Mouse (Mus musculus) stomach, embryonic 15.5 days (tissue): ENCODE measurements around the gene Fbrsl1. TPM values are rescaled to one million over a fixed set of nuclear protein-coding genes. Genes with fewer than 3 reads are reported as not detected.
A peak's percentile ranks its signal among the peaks of the same experiment; 100 is the strongest.

ENCODE experiments used
- ATAC-seq: fragments of 200-750 bp; cut with Nextera tagmentation; 2 replicates; pipeline ENCODE4 v1.8.0; 2017; ENCODE audit warnings: low read depth, moderate number of reproducible peaks, moderate TSS enrichment; ENCODE audit not compliant: insufficient read depth, low FRiP score
- H3K27ac ChIP-seq: fragments of 300-500 bp; sonication (generic); 2 replicates; pipeline ENCODE4 v1.5.1; 2015; ENCODE audit warnings: mild to moderate bottlenecking, inconsistent platforms
- H3K27me3 ChIP-seq: fragments of 300-500 bp; sonication (generic); replicated peaks from 2 replicates; pipeline ENCODE4 v1.6.1; 2015; ENCODE audit warnings: inconsistent platforms
- H3K36me3 ChIP-seq: fragments of 300-500 bp; sonication (generic); 2 replicates; pipeline ENCODE4 v1.6.1; 2015; ENCODE audit warnings: inconsistent platforms
- H3K4me1 ChIP-seq: fragments of 300-500 bp; sonication (generic); 2 replicates; pipeline ENCODE4 v1.6.1; 2015; ENCODE audit warnings: inconsistent platforms
- H3K4me2 ChIP-seq: fragments of 300-500 bp; sonication (generic); 2 replicates; pipeline ENCODE4 v1.6.1; 2015; ENCODE audit warnings: mild to moderate bottlenecking, inconsistent platforms
- H3K4me3 ChIP-seq: fragments of 300-500 bp; sonication (generic); replicated peaks from 2 replicates; pipeline ENCODE4 v1.5.1; 2015; ENCODE audit warnings: inconsistent platforms
- H3K9ac ChIP-seq: fragments of 300-500 bp; sonication (generic); 2 replicates; pipeline ENCODE4 v1.6.1; 2015; ENCODE audit warnings: inconsistent platforms
- H3K9me3 ChIP-seq: fragments of 300-500 bp; sonication (generic); 2 replicates; pipeline ENCODE4 v1.6.1; 2016; ENCODE audit warnings: inconsistent platforms
- WGBS: fragments of 180-500 bp; shearing (Covaris S2); methylation state at CpG from one replicate; pipeline ENCODE4 v1.1.7; 2015; 5-methylcytosine and 5-hydroxymethylcytosine counted together
- polyA plus RNA-seq: library from polyadenylated mRNA; unstranded; fragments of >200 nt; fragmentation: Nextera tagmentation; extraction: Ambion mirVana; gene quantifications from 2 replicates; pipeline ENCODE4 v1.2.1, GENCODE M21; 2015

Fbrsl1 gene
- polyA plus RNA-seq = 11.1 and 12.0 TPM in 2 replicates

- Histone ChIP-seq H3K4me3 (peak within 1 kb of the TSS; percentile 96), H3K4me1 (peaks cover 14% of the 10 kb centered on the region), H3K27ac (peak within 1 kb of the TSS; percentile 73), H3K4me2 (peak within 1 kb of the TSS; percentile 93), H3K9ac (peak within 1 kb of the TSS; percentile 95), H3K36me3 (no peaks in the 10 kb centered on the region), H3K27me3 (no peaks in the 10 kb centered on the region), H3K9me3 (no peaks in the 10 kb centered on the region)
- peak; percentile 96 for ATAC-seq
- under 1% methylated on average over 46 of the region's 46 CpGs for WGBS
Measured at GRCm38 (mm10) chr5:110448436-110449134, at the start of gene Fbrsl1. Fbrsl1 (minus strand) TSS chr5:110448503.

DNA sequence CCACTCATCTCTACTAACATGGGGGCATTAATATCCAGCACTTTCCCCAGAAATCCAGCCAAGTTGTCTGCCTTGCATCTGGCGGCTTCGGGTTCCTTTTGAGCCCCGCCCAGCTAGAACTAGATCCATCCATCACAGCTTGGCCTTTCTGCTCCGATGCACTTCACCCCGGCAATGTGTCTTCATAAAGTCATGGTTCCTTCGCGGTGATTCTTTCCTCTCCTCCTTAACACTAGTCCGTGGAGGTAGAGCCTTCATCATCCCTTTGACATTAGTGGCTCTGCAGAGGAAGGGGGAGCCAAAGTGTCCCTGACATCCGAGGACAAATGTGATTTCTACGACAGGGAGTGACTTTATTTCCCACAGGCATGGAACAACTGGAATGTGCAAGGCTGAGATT is 49.8 kb upstream of the Fbrsl1 start:
- H3K27ac ChIP-seq = no peak overlapping the region
- H3K4me2 ChIP-seq = no peak overlapping the region
- H3K4me3 ChIP-seq = no peak overlapping the region
- H3K4me1 ChIP-seq = no peaks in the 10 kb centered on the region
- WGBS = 31% methylated on average over 10 of the region's 10 CpGs
- no peak for ATAC-seq
- no peaks in the 10 kb centered on the region for H3K36me3 ChIP-seq
- H3K27me3 ChIP-seq = no peaks in the 10 kb centered on the region
- H3K9ac ChIP-seq = no peak overlapping the region
- no peaks in the 10 kb centered on the region for H3K9me3 ChIP-seq

DNA sequence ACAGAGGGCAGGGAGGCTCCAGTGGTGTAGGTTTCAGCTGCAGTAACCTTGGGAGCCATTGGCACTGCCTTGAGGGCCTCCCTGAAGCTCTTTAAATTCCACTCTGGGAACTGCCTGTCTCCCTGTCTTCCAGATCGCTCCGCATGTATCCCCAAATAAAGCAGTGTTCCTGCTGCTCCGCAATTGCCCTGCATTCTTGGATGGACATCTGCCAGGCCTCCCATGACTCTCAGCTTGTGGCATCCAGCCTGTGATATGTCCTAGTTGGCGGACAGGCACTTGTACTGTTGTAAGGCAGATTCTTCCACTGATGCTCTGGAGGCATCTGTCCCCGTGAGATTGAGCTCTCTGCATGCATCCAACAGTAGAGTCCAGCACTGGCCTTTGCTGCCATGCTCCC is 49.3 kb upstream of the Fbrsl1 start:
- ATAC-seq = no peak
- Histone ChIP-seq H3K36me3 (no peaks in the 10 kb centered on the region), H3K4me3 (no peak overlapping the region), H3K4me2 (no peak overlapping the region), H3K27me3 (no peaks in the 10 kb centered on the region), H3K4me1 (no peaks in the 10 kb centered on the region), H3K27ac (no peak overlapping the region), H3K9ac (no peak overlapping the region), H3K9me3 (no peaks in the 10 kb centered on the region)
- 73% methylated on average over 5 of the region's 5 CpGs for WGBS

- Histone ChIP-seq H3K9me3 (no peaks in the 10 kb centered on the region), H3K9ac (no peak overlapping the region), H3K27me3 (no peaks in the 10 kb centered on the region), H3K27ac (no peak overlapping the region), H3K4me2 (no peak overlapping the region), H3K4me3 (no peak overlapping the region), H3K36me3 (no peaks in the 10 kb centered on the region), H3K4me1 (no peaks in the 10 kb centered on the region)
- ATAC-seq = no peak
- 93% methylated on average over 6 of the region's 6 CpGs for WGBS
Measured at GRCm38 (mm10) chr5:110495051-110495450, 46.7 kb upstream of the Fbrsl1 start.

- ATAC-seq = no peak
- Histone ChIP-seq H3K4me2 (no peak overlapping the region), H3K4me1 (no peaks in the 10 kb centered on the region), H3K9ac (no peak overlapping the region), H3K27ac (no peak overlapping the region), H3K4me3 (no peak overlapping the region), H3K27me3 (no peaks in the 10 kb centered on the region), H3K36me3 (no peaks in the 10 kb centered on the region), H3K9me3 (no peaks in the 10 kb centered on the region)
- WGBS = 66% methylated on average over 4 of the region's 4 CpGs
Measured at GRCm38 (mm10) chr5:110494396-110494795, 46.1 kb upstream of the Fbrsl1 start.

DNA sequence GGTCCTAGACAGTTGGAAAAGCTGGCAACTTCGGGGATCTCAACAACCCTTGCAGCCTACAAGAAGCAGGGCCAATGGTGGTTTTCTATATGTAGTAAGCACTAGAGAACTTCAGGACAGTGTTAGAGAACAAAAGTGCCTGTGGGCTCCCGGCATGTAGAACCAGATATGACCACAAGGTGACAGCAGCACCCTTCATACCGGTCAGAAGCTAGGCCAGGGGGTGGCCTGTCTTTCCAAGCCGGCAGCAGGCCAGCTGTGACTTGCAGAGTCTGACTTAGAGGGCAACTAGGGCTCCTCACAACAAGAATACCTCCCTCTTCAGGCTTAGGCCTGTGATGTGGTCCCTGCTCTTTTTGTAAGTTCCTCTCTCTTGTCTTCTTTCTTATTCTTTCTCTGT is 45.5 kb upstream of the Fbrsl1 start:
- Histone ChIP-seq H3K9ac (no peak overlapping the region), H3K27ac (no peak overlapping the region), H3K36me3 (no peaks in the 10 kb centered on the region), H3K4me3 (no peak overlapping the region), H3K27me3 (no peaks in the 10 kb centered on the region), H3K4me2 (no peak overlapping the region), H3K9me3 (no peaks in the 10 kb centered on the region), H3K4me1 (no peaks in the 10 kb centered on the region)
- ATAC-seq = peak; percentile 36; the same call in 1 of the 2 replicates
- 1% methylated on average over 4 of the region's 4 CpGs for WGBS

DNA sequence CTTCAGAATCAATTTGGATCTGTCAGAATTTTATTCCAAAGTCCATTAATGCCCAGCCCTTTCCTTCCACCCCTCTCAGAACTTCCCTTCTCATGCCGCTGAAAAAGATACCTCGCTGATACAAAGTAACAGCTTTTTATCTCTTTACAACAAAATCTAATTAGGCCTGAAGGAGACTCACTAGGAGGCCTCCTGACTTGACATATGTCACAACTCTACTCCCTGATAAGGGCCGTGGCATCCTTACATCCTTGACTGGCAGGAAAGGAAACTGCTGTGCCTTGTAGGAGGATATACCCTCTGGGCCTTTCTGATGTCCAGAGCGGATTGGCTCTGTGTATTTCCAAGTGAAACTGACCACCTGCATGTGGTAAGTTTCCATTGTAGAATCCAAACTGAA is 41.3 kb upstream of the Fbrsl1 start:
- WGBS = 44% methylated on average over 4 of the region's 4 CpGs
- Histone ChIP-seq H3K27me3 (no peaks in the 10 kb centered on the region), H3K36me3 (no peaks in the 10 kb centered on the region), H3K27ac (no peak overlapping the region), H3K9ac (no peak overlapping the region), H3K4me1 (no peaks in the 10 kb centered on the region), H3K9me3 (no peaks in the 10 kb centered on the region), H3K4me3 (no peak overlapping the region), H3K4me2 (no peak overlapping the region)
- ATAC-seq = no peak

DNA sequence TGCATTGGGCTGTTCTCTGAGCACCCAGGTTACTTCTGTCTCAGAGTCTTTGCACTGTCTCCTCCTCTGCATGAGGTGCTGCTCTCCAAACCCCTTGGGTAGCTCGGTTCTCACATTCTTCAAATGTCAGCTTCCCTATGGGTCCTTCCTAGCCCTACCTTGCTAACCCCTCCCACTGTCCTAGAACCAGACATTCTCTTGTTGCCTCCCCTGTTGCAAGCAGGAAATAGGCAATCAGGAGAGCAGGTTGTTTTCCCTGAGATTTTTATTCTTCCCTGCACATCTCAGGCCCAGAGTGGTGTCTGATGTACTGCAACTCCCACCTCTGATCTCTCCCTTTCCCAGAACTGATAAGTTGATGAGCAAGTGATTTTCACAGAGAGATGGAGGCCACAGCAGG is 39.6 kb upstream of the Fbrsl1 start:
- Histone ChIP-seq H3K9ac (no peak overlapping the region), H3K27ac (no peak overlapping the region), H3K36me3 (no peaks in the 10 kb centered on the region), H3K4me3 (no peak overlapping the region), H3K4me2 (no peak overlapping the region), H3K4me1 (no peaks in the 10 kb centered on the region), H3K27me3 (no peaks in the 10 kb centered on the region), H3K9me3 (no peaks in the 10 kb centered on the region)
- ATAC-seq = no peak
- 32% methylated on average over 1 of the region's 1 CpGs for WGBS

DNA sequence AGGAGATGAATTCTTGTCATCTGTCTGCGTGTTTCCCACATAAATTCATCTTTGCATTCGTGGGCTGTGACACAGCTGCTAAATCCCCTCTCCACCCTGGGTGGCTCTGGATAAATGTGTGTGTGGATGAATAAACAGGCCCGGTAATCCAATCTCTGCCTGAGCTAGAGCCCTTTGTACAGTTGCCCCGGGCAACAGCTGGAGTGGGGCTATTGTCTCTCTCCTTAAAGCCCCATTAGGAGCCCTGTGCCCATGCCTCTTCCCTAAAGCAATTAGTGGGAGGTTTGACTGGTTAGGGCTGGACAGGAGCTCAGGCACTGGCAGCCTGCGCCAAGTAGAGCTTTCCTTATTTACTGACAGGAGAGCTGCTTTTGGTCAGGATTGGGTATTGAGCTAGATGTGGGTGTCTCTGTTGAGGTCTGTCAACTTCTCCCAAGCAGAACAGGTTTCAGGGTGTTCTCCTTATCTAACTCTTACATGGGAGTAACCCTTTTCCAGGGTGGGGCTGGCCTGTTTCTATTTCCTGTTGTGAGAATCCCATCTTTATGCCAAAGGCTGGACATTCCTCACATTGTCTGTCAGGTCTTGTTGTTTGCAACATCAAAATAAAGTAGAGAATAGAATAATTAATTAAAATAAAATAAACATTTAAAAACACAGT is 38.5 kb upstream of the Fbrsl1 start:
- no peak overlapping the region for H3K4me3 ChIP-seq
- peak; percentile 69 for ATAC-seq
- H3K4me1 ChIP-seq = no peaks in the 10 kb centered on the region
- WGBS = 20% methylated on average over 5 of the region's 5 CpGs
- H3K9me3 ChIP-seq = no peaks in the 10 kb centered on the region
- H3K36me3 ChIP-seq = no peaks in the 10 kb centered on the region
- peaks cover 4% of the 10 kb centered on the region; the same call in 1 of the 2 replicates for H3K27me3 ChIP-seq
- peak overlapping the region; percentile 67; the same call in 1 of the 2 replicates for H3K27ac ChIP-seq
- H3K4me2 ChIP-seq = no peak overlapping the region
- H3K9ac ChIP-seq = no peak overlapping the region

GRCm38 (mm10) chr5:110484711-110485110 is 36.4 kb upstream of the Fbrsl1 start:
- 83% methylated on average over 3 of the region's 3 CpGs for WGBS

DNA sequence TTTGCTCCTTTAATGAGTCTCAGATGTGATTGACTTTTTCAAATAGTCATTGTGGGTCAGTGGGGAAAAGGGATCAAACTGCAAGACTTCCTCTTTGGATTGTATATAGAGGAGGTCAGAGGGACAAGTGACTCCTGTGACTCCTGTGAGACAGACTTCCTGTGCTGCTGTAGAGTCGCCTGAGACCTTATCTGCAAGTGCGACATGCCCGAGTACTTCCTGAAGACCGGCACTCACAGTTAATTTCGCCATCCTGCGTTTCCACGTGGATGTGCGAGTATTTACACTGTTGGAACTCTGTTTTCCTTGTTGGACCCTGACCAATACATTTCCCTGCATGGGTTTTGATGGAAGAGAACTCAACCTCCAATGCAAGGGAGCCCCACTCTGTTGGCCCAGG is 30.9 kb upstream of the Fbrsl1 start:
- Histone ChIP-seq H3K4me3 (no peak overlapping the region), H3K36me3 (no peaks in the 10 kb centered on the region), H3K4me2 (no peak overlapping the region), H3K27ac (no peak overlapping the region), H3K4me1 (no peaks in the 10 kb centered on the region), H3K9me3 (no peaks in the 10 kb centered on the region), H3K9ac (no peak overlapping the region), H3K27me3 (peaks cover 15% of the 10 kb centered on the region; the same call in 1 of the 2 replicates)
- no peak for ATAC-seq
- 60% methylated on average over 8 of the region's 8 CpGs for WGBS

More at GRCm38 (mm10) chr5:110484711-110485110, 36.4 kb upstream of the Fbrsl1 start:
- H3K9ac ChIP-seq = no peak overlapping the region
- no peaks in the 10 kb centered on the region for H3K4me1 ChIP-seq
- H3K27me3 ChIP-seq = peaks cover 15% of the 10 kb centered on the region; the same call in 1 of the 2 replicates
- no peaks in the 10 kb centered on the region for H3K9me3 ChIP-seq
- no peak overlapping the region for H3K4me3 ChIP-seq
- no peaks in the 10 kb centered on the region for H3K36me3 ChIP-seq
- ATAC-seq = no peak
- H3K4me2 ChIP-seq = no peak overlapping the region
- H3K27ac ChIP-seq = no peak overlapping the region

DNA sequence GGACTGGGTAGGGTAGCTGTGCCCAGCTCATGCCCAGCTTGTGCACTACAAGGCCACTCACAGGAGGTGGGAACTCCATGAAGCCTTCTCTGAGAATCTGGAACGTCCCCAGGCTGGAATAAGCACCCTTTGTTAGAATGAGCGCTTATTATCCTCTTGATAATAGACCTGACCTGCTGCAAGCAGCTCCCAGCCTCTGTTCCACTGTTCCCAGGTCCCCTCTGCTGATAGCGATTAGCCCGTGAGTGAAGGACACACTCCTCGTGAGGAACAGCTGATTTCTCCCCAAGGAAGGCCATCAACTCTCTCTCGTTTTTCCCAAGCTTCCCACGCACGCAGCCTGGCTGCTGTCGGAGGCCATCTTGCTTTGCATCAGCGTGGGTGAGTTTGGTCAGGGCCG is 25.9 kb upstream of the Fbrsl1 start:
- Histone ChIP-seq H3K4me1 (no peaks in the 10 kb centered on the region), H3K9ac (no peak overlapping the region), H3K4me3 (no peak overlapping the region), H3K27ac (no peak overlapping the region), H3K9me3 (no peaks in the 10 kb centered on the region), H3K4me2 (no peak overlapping the region), H3K27me3 (no peaks in the 10 kb centered on the region), H3K36me3 (no peaks in the 10 kb centered on the region)
- no peak for ATAC-seq
- 73% methylated on average over 11 of the region's 11 CpGs for WGBS
